Mouse (Mus musculus): ENCODE results near the gene Tspan18. TPM values are rescaled to one million over a fixed set of nuclear protein-coding genes. Genes with fewer than 3 reads are reported as not detected.

The Tspan18 gene
- polyA plus RNA-seq, 1 experiment: 43.9 TPM

- TF ChIP-seq CTCF (IDR thresholded peaks at IDR 0.05; ENCODE audit: borderline replicate concordance, extremely low read depth, insufficient read depth, insufficient read length) (peak; percentile 54), POLR2A (IDR thresholded peaks at IDR 0.05; ENCODE audit: borderline replicate concordance, extremely low read depth, insufficient read depth, insufficient read length, poor library complexity, severe bottlenecking) (no peak)
- DNase-seq (ENCODE audit: low read depth): peak; percentile 90
These were observed 55.9 kb downstream of the Tspan18 start for GRCm38 (mm10) chr2:93278181-93278975.

- TF ChIP-seq POLR2A (IDR thresholded peaks at IDR 0.05; ENCODE audit: borderline replicate concordance, extremely low read depth, insufficient read depth, insufficient read length, poor library complexity, severe bottlenecking) (no peak), CTCF (IDR thresholded peaks at IDR 0.05; ENCODE audit: borderline replicate concordance, extremely low read depth, insufficient read depth, insufficient read length) (no peak)
- no peak for DNase-seq (ENCODE audit: low read depth)
These were observed 56.8 kb downstream of the Tspan18 start for GRCm38 (mm10) chr2:93277486-93277885.

GRCm38 (mm10) chr2:93276026-93276425, 58.3 kb downstream of the Tspan18 start:
- TF ChIP-seq CTCF (IDR thresholded peaks at IDR 0.05; ENCODE audit: borderline replicate concordance, extremely low read depth, insufficient read depth, insufficient read length) (no peak), POLR2A (IDR thresholded peaks at IDR 0.05; ENCODE audit: borderline replicate concordance, extremely low read depth, insufficient read depth, insufficient read length, poor library complexity, severe bottlenecking) (no peak)
- DNase-seq (ENCODE audit: low read depth): no peak

- TF ChIP-seq POLR2A (IDR thresholded peaks at IDR 0.05; ENCODE audit: borderline replicate concordance, extremely low read depth, insufficient read depth, insufficient read length, poor library complexity, severe bottlenecking): no peak
- no peak for TF ChIP-seq CTCF (IDR thresholded peaks at IDR 0.05; ENCODE audit: borderline replicate concordance, extremely low read depth, insufficient read depth, insufficient read length)
- DNase-seq (ENCODE audit: low read depth): peak; percentile 71
These were observed 60.4 kb downstream of the Tspan18 start for GRCm38 (mm10) chr2:93273916-93274315.

GRCm38 (mm10) chr2:93270083-93270482, 64.2 kb downstream of the Tspan18 start:
- TF ChIP-seq CTCF (IDR thresholded peaks at IDR 0.05; ENCODE audit: borderline replicate concordance, extremely low read depth, insufficient read depth, insufficient read length) (no peak), POLR2A (IDR thresholded peaks at IDR 0.05; ENCODE audit: borderline replicate concordance, extremely low read depth, insufficient read depth, insufficient read length, poor library complexity, severe bottlenecking) (no peak)
- DNase-seq (ENCODE audit: low read depth): no peak

GRCm38 (mm10) chr2:93269611-93270010, 64.7 kb downstream of the Tspan18 start:
- DNase-seq (ENCODE audit: low read depth): peak; percentile 76
- TF ChIP-seq CTCF (IDR thresholded peaks at IDR 0.05; ENCODE audit: borderline replicate concordance, extremely low read depth, insufficient read depth, insufficient read length) (no peak), POLR2A (IDR thresholded peaks at IDR 0.05; ENCODE audit: borderline replicate concordance, extremely low read depth, insufficient read depth, insufficient read length, poor library complexity, severe bottlenecking) (no peak)

- no peak for DNase-seq (ENCODE audit: low read depth)
- TF ChIP-seq CTCF (IDR thresholded peaks at IDR 0.05; ENCODE audit: borderline replicate concordance, extremely low read depth, insufficient read depth, insufficient read length) (no peak), POLR2A (IDR thresholded peaks at IDR 0.05; ENCODE audit: borderline replicate concordance, extremely low read depth, insufficient read depth, insufficient read length, poor library complexity, severe bottlenecking) (no peak)
These were observed 65.5 kb downstream of the Tspan18 start for GRCm38 (mm10) chr2:93268711-93269270.

GRCm38 (mm10) chr2:93267791-93268190, 66.5 kb downstream of the Tspan18 start:
- no peak for DNase-seq (ENCODE audit: low read depth)
- TF ChIP-seq CTCF (IDR thresholded peaks at IDR 0.05; ENCODE audit: borderline replicate concordance, extremely low read depth, insufficient read depth, insufficient read length) (no peak), POLR2A (IDR thresholded peaks at IDR 0.05; ENCODE audit: borderline replicate concordance, extremely low read depth, insufficient read depth, insufficient read length, poor library complexity, severe bottlenecking) (no peak)

GRCm38 (mm10) chr2:93266565-93267169, 67.6 kb downstream of the Tspan18 start:
- peak; percentile 84 for DNase-seq (ENCODE audit: low read depth)
- TF ChIP-seq CTCF (IDR thresholded peaks at IDR 0.05; ENCODE audit: borderline replicate concordance, extremely low read depth, insufficient read depth, insufficient read length) (no peak), POLR2A (IDR thresholded peaks at IDR 0.05; ENCODE audit: borderline replicate concordance, extremely low read depth, insufficient read depth, insufficient read length, poor library complexity, severe bottlenecking) (no peak)

GRCm38 (mm10) chr2:93262291-93263285, 71.7 kb downstream of the Tspan18 start:
- no peak for TF ChIP-seq CTCF (IDR thresholded peaks at IDR 0.05; ENCODE audit: borderline replicate concordance, extremely low read depth, insufficient read depth, insufficient read length)
- TF ChIP-seq POLR2A (IDR thresholded peaks at IDR 0.05; ENCODE audit: borderline replicate concordance, extremely low read depth, insufficient read depth, insufficient read length, poor library complexity, severe bottlenecking): no peak
- no peak for DNase-seq (ENCODE audit: low read depth)

Measured in brain, embryonic 14.5 days (tissue).